Mouse (Mus musculus) inflammation-experienced regulatory T-cells, adult 16 weeks (primary cell): ENCODE results near the gene Gas6. TPM values are rescaled to one million over a fixed set of nuclear protein-coding genes. Genes with fewer than 3 reads are reported as not detected.

Experiments used
- polyA plus RNA-seq: library from polyadenylated mRNA; unstranded; fragments of 100-300 nt; shearing (Covaris generic); gene quantifications from one replicate; pipeline ENCODE4 v1.2.1, GENCODE M21; 2017

The Gas6 gene
- polyA plus RNA-seq: not detected

GRCm38 (mm10) chr8:13493858-13494631, at the start of gene Gas6:
TSS of gene Gas6 (minus strand) at chr8:13494490.

DNA sequence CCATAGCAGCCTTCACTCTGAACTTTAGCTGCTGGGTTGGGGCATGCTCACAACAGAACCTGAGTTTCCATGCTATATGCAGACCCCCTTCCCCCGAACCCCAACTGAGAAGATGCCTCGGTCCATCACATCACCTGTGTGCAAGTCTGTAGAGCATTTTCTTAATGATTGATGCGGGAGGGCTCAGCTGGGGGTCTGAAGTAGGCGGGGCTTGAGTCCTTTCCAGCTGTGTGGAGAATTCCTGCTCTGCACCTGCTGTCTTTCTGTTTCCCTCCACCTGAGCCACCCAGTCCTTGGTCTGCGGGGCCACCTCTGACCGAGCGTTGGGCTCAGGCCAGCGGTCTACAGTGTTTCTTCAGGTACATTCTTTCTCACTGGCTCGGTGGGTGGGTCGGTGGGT, 59.4 kb downstream of the Gas6 start, which contains the start of gene Tmem255b:
TSS of gene Tmem255b (plus strand) at position 301 of the 400 bp plus-strand sequence.

Other genes starting within 250 kb of the Gas6 start
- not detected for gene Adprhl1, start 240.3 kb downstream of the Gas6 start, polyA plus RNA-seq
- 41.9 TPM for gene Dcun1d2, start 206.4 kb downstream of the Gas6 start, polyA plus RNA-seq
- 39.4 TPM for gene Tmco3, start 206.3 kb downstream of the Gas6 start, polyA plus RNA-seq
- gene Tfdp1, start 155.7 kb downstream of the Gas6 start, polyA plus RNA-seq: 48.0 TPM
- not detected for gene Atp4b, start 97.7 kb downstream of the Gas6 start, polyA plus RNA-seq
- not detected for gene Grk1, start 89.4 kb downstream of the Gas6 start, polyA plus RNA-seq
- gene Tmem255b, start 59.3 kb downstream of the Gas6 start, polyA plus RNA-seq: not detected
- gene 1700029H14Rik, start 68.0 kb upstream of the Gas6 start, polyA plus RNA-seq: not detected
- 211 TPM for gene Rasa3, start 183.1 kb upstream of the Gas6 start, polyA plus RNA-seq
- not detected for gene Cfap97d2, start 211.4 kb upstream of the Gas6 start, polyA plus RNA-seq